Mouse (Mus musculus) liver, embryonic 12.5 days (tissue): ENCODE measurements around the gene Fastk. TPM values are rescaled to one million over a fixed set of nuclear protein-coding genes. Genes with fewer than 3 reads are reported as not detected.

Source experiments
- ATAC-seq: fragments of 200-750 bp; cut with Nextera tagmentation; 2 replicates; pipeline ENCODE4 v1.8.0; 2017; ENCODE audit warnings: moderate number of reproducible peaks, mild to moderate bottlenecking, moderate library complexity
- H3K27ac ChIP-seq: fragments of 300-500 bp; sonication (generic); 2 replicates; pipeline ENCODE4 v1.5.1; 2016; ENCODE audit warnings: mild to moderate bottlenecking
- H3K27me3 ChIP-seq: fragments of 300-500 bp; sonication (generic); replicated peaks from 2 replicates; pipeline ENCODE4 v1.6.1; 2016; ENCODE audit warnings: mild to moderate bottlenecking, moderate library complexity
- H3K36me3 ChIP-seq: fragments of 300-500 bp; sonication (generic); 2 replicates; pipeline ENCODE4 v1.6.1; 2016; ENCODE audit warnings: mild to moderate bottlenecking, moderate library complexity
- H3K4me1 ChIP-seq: fragments of 300-500 bp; sonication (generic); 2 replicates; pipeline ENCODE4 v1.6.1; 2016
- H3K4me2 ChIP-seq: fragments of 300-500 bp; sonication (generic); 2 replicates; pipeline ENCODE4 v1.6.1; 2016; ENCODE audit warnings: mild to moderate bottlenecking, moderate library complexity
- H3K4me3 ChIP-seq: fragments of 300-500 bp; sonication (generic); 2 replicates; pipeline ENCODE4 v1.5.1; 2016; ENCODE audit warnings: mild to moderate bottlenecking, moderate library complexity
- H3K9ac ChIP-seq: fragments of 300-500 bp; sonication (generic); 2 replicates; pipeline ENCODE4 v1.6.1; 2016; ENCODE audit warnings: mild to moderate bottlenecking, moderate library complexity
- H3K9me3 ChIP-seq: fragments of 300-500 bp; sonication (generic); replicated peaks from 2 replicates; pipeline ENCODE4 v1.6.1; 2016; ENCODE audit warnings: mild to moderate bottlenecking, moderate library complexity
- whole genome bisulfite sequencing: fragments of 180-500 bp; shearing (Covaris S2); methylation state at CpG from one replicate; pipeline ENCODE4 v1.1.7; 2016; ENCODE audit not compliant: insufficient replicate concordance; 5-methylcytosine and 5-hydroxymethylcytosine counted together
- polyA plus RNA-seq: library from polyadenylated mRNA; unstranded; fragments of >200 nt; fragmentation: Nextera tagmentation; extraction: Ambion mirVana; gene quantifications from 2 replicates; pipeline ENCODE4 v1.2.1, GENCODE M21; 2016

Gene Fastk
- 72.4 and 78.0 TPM in 2 replicates for polyA plus RNA-seq

- Histone ChIP-seq H3K4me1 (peaks cover 50% of the 10 kb centered on the region), H3K4me2 (peak within 1 kb of the TSS; percentile 97), H3K27me3 (no peaks in the 10 kb centered on the region), H3K9ac (peak within 1 kb of the TSS; percentile 95), H3K36me3 (peaks cover 42% of the 10 kb centered on the region), H3K27ac (peak within 1 kb of the TSS; percentile 91), H3K9me3 (no peaks in the 10 kb centered on the region), H3K4me3 (peak within 1 kb of the TSS; percentile 89)
- peak; percentile 85 for ATAC-seq
- WGBS: under 1% methylated on average over 60 of the region's 60 CpGs
These were observed at the start of gene Fastk for GRCm38 (mm10) chr5:24444746-24445427. Fastk (minus strand) TSS chr5:24445287.

GRCm38 (mm10) chr5:24492546-24493285 lies 47.6 kb upstream of the Fastk start:
- no peak for ATAC-seq
- 85% methylated on average over 16 of the region's 16 CpGs for WGBS
- H3K27me3 ChIP-seq: no peaks in the 10 kb centered on the region
- no peak overlapping the region for H3K27ac ChIP-seq
- H3K36me3 ChIP-seq: peaks cover 100% of the 10 kb centered on the region
- no peak overlapping the region for H3K4me3 ChIP-seq
- H3K9me3 ChIP-seq: no peaks in the 10 kb centered on the region
- no peak overlapping the region for H3K9ac ChIP-seq
- no peak overlapping the region for H3K4me2 ChIP-seq
- H3K4me1 ChIP-seq: no peaks in the 10 kb centered on the region

GRCm38 (mm10) chr5:24490413-24490920 lies 45.4 kb upstream of the Fastk start:
- H3K4me2 ChIP-seq: no peak overlapping the region
- no peaks in the 10 kb centered on the region for H3K4me1 ChIP-seq
- no peak for ATAC-seq
- H3K9ac ChIP-seq: no peak overlapping the region
- H3K4me3 ChIP-seq: no peak overlapping the region
- peaks cover 93% of the 10 kb centered on the region for H3K36me3 ChIP-seq
- 84% methylated on average over 14 of the region's 14 CpGs for WGBS
- no peak overlapping the region for H3K27ac ChIP-seq
- no peaks in the 10 kb centered on the region for H3K9me3 ChIP-seq
- H3K27me3 ChIP-seq: no peaks in the 10 kb centered on the region

GRCm38 (mm10) chr5:24486738-24487137 lies 41.7 kb upstream of the Fastk start:
- H3K9me3 ChIP-seq: no peaks in the 10 kb centered on the region
- no peak overlapping the region for H3K4me3 ChIP-seq
- H3K27ac ChIP-seq: no peak overlapping the region
- peaks cover 84% of the 10 kb centered on the region for H3K36me3 ChIP-seq
- WGBS: 84% methylated on average over 5 of the region's 5 CpGs
- H3K4me1 ChIP-seq: peaks cover 24% of the 10 kb centered on the region
- H3K4me2 ChIP-seq: no peak overlapping the region
- H3K9ac ChIP-seq: no peak overlapping the region
- ATAC-seq: no peak
- H3K27me3 ChIP-seq: no peaks in the 10 kb centered on the region

- H3K4me3 ChIP-seq: no peak overlapping the region
- H3K4me2 ChIP-seq: no peak overlapping the region
- H3K9me3 ChIP-seq: no peaks in the 10 kb centered on the region
- H3K27me3 ChIP-seq: no peaks in the 10 kb centered on the region
- ATAC-seq: no peak
- H3K9ac ChIP-seq: no peak overlapping the region
- H3K4me1 ChIP-seq: peaks cover 30% of the 10 kb centered on the region
- H3K36me3 ChIP-seq: peaks cover 84% of the 10 kb centered on the region
- no peak overlapping the region for H3K27ac ChIP-seq
- 10% methylated on average over 8 of the region's 8 CpGs for WGBS
These were observed 41.0 kb upstream of the Fastk start for GRCm38 (mm10) chr5:24486097-24486496.

- no peak for ATAC-seq
- Histone ChIP-seq H3K9ac (no peak overlapping the region), H3K4me1 (peaks cover 37% of the 10 kb centered on the region), H3K27me3 (no peaks in the 10 kb centered on the region), H3K4me3 (peak overlapping the region; percentile 24), H3K4me2 (peak overlapping the region; percentile 52), H3K36me3 (peaks cover 84% of the 10 kb centered on the region), H3K9me3 (no peaks in the 10 kb centered on the region), H3K27ac (no peak overlapping the region)
- WGBS: 70% methylated on average over 22 of the region's 22 CpGs
These were observed 39.9 kb upstream of the Fastk start for GRCm38 (mm10) chr5:24484963-24485362.

- H3K27ac ChIP-seq: peak overlapping the region; percentile 74
- no peak; the same call in 1 of the 2 replicates for ATAC-seq
- H3K9me3 ChIP-seq: no peaks in the 10 kb centered on the region
- H3K4me3 ChIP-seq: no peak overlapping the region
- WGBS: 36% methylated on average over 11 of the region's 11 CpGs
- H3K27me3 ChIP-seq: no peaks in the 10 kb centered on the region
- H3K4me2 ChIP-seq: peak overlapping the region; percentile 8
- H3K9ac ChIP-seq: no peak overlapping the region; the same call in 1 of the 2 replicates
- peaks cover 84% of the 10 kb centered on the region for H3K36me3 ChIP-seq
- peaks cover 42% of the 10 kb centered on the region for H3K4me1 ChIP-seq
These were observed 38.2 kb upstream of the Fastk start for GRCm38 (mm10) chr5:24483326-24483725.

GRCm38 (mm10) chr5:24482247-24483079 lies 37.4 kb upstream of the Fastk start:
- Histone ChIP-seq H3K9ac (no peak overlapping the region), H3K9me3 (no peaks in the 10 kb centered on the region), H3K27me3 (no peaks in the 10 kb centered on the region), H3K4me1 (peaks cover 42% of the 10 kb centered on the region), H3K4me2 (peak overlapping the region; percentile 8), H3K36me3 (peaks cover 84% of the 10 kb centered on the region), H3K27ac (peak overlapping the region; percentile 74), H3K4me3 (no peak overlapping the region)
- 60% methylated on average over 41 of the region's 41 CpGs for WGBS
- ATAC-seq: peak; percentile 56

GRCm38 (mm10) chr5:24481647-24482046 lies 36.6 kb upstream of the Fastk start:
- 22% methylated on average over 4 of the region's 4 CpGs for WGBS
- H3K9me3 ChIP-seq: no peaks in the 10 kb centered on the region
- H3K27me3 ChIP-seq: no peaks in the 10 kb centered on the region
- H3K4me3 ChIP-seq: no peak overlapping the region
- H3K9ac ChIP-seq: no peak overlapping the region
- H3K36me3 ChIP-seq: peaks cover 84% of the 10 kb centered on the region
- H3K4me1 ChIP-seq: peaks cover 42% of the 10 kb centered on the region
- no peak overlapping the region for H3K4me2 ChIP-seq
- ATAC-seq: 0 out of 2 replicates have a peak, but pooled peaks have one; percentile 14
- H3K27ac ChIP-seq: no peak overlapping the region

GRCm38 (mm10) chr5:24477909-24478308 lies 32.8 kb upstream of the Fastk start:
- peaks cover 31% of the 10 kb centered on the region for H3K27me3 ChIP-seq
- no peak for ATAC-seq
- H3K4me1 ChIP-seq: peaks cover 59% of the 10 kb centered on the region
- H3K9me3 ChIP-seq: no peaks in the 10 kb centered on the region
- H3K4me3 ChIP-seq: no peak overlapping the region
- H3K9ac ChIP-seq: no peak overlapping the region
- H3K27ac ChIP-seq: no peak overlapping the region
- WGBS: 86% methylated on average over 9 of the region's 9 CpGs
- peaks cover 76% of the 10 kb centered on the region for H3K36me3 ChIP-seq
- H3K4me2 ChIP-seq: no peak overlapping the region

GRCm38 (mm10) chr5:24475476-24476241 lies 30.6 kb upstream of the Fastk start:
- Histone ChIP-seq H3K36me3 (peaks cover 60% of the 10 kb centered on the region), H3K4me3 (no peak overlapping the region)
- ATAC-seq: no peak

More at GRCm38 (mm10) chr5:24475476-24476241, 30.6 kb upstream of the Fastk start:
- Histone ChIP-seq H3K4me1 (peaks cover 53% of the 10 kb centered on the region), H3K9me3 (no peaks in the 10 kb centered on the region), H3K27me3 (peaks cover 43% of the 10 kb centered on the region), H3K4me2 (peak overlapping the region; percentile 68; the same call in 1 of the 2 replicates), H3K27ac (no peak overlapping the region), H3K9ac (no peak overlapping the region)
- WGBS: 68% methylated on average over 6 of the region's 6 CpGs
